Mouse (Mus musculus) cerebellum, adult 2 months (tissue): Measurements from ENCODE around the gene Dcst2.

Experiments used
- CTCF ChIP-seq: fragments of 200-500 bp; IDR thresholded peaks from 2 replicates; pipeline ENCODE4 v1.5.1; 2011; ENCODE audit warnings: low read depth, mild to moderate bottlenecking, control low read depth, low read length, moderate library complexity, borderline replicate concordance; ENCODE audit not compliant: insufficient read depth
- POLR2A ChIP-seq: fragments of 200-500 bp; IDR thresholded peaks from 2 replicates; pipeline ENCODE4 v1.6.1; 2011; ENCODE audit warnings: low read length, control low read depth, borderline replicate concordance; ENCODE audit not compliant: insufficient read depth

- no peak for TF ChIP-seq CTCF
- TF ChIP-seq POLR2A: no peak
Observed at GRCm38 (mm10) chr3:89417131-89417530, 55.4 kb downstream of the Dcst2 start.
